Mouse (Mus musculus): ENCODE measurements around the gene Gemin5.

- TF ChIP-seq CTCF (IDR thresholded peaks at IDR 0.05; ENCODE audit: borderline replicate concordance, extremely low read depth, insufficient read depth, insufficient read length) (no peak), POLR2A (IDR thresholded peaks at IDR 0.05; ENCODE audit: borderline replicate concordance, extremely low read depth, insufficient read depth, insufficient read length, poor library complexity, severe bottlenecking) (no peak)
These were observed 25.0 kb upstream of the Gemin5 start for GRCm38 (mm10) chr11:58193326-58193725.

Measured in brain, embryonic 14.5 days (tissue).